Mouse (Mus musculus) neutrophil, adult 5-6 weeks (primary cell): ENCODE data around the gene Ispd. TPM values are rescaled to one million over a fixed set of nuclear protein-coding genes. Genes with fewer than 3 reads are reported as not detected.

ENCODE experiments used
- total RNA-seq: library from RNA; stranded (forward); fragments of 200-1000 nt; gene quantifications from 2 replicates; pipeline ENCODE4 v1.2.3, GENCODE M21; 2017

Ispd gene
- total RNA-seq, 1 experiment from 2014 or later = 1.0 TPM

Other genes with a start within 250 kb of the Ispd start
- 15.5 and 16.6 TPM in 2 replicates for gene Ankmy2, start 224.3 kb upstream of the Ispd start, total RNA-seq
- gene Bzw2, start 223.4 kb upstream of the Ispd start, total RNA-seq = 12.7 and 20.3 TPM in 2 replicates
- gene Lrrc72, start 128.1 kb upstream of the Ispd start, total RNA-seq = not detected in 2 replicates
- not detected in 2 replicates for gene Sostdc1, start 67.3 kb upstream of the Ispd start, total RNA-seq
- 1.1 TPM in 1 of 2 replicates, not detected in the other for gene D630036H23Rik, start 731 bp downstream of the Ispd start, total RNA-seq